Mouse (Mus musculus) intestine, embryonic 16.5 days (tissue): ENCODE data around the gene Adh5. TPM values are rescaled to one million over a fixed set of nuclear protein-coding genes. Genes with fewer than 3 reads are reported as not detected.

ENCODE experiments used
- ATAC-seq: fragments of 200-750 bp; cut with Nextera tagmentation; 2 replicates; pipeline ENCODE4 v1.8.0; 2017; ENCODE audit warnings: moderate TSS enrichment, moderate library complexity
- H3K27ac ChIP-seq: fragments of 300-500 bp; sonication (generic); 2 replicates; pipeline ENCODE4 v1.5.1; 2014; ENCODE audit warnings: mild to moderate bottlenecking, low read length
- H3K27me3 ChIP-seq: fragments of 300-500 bp; sonication (generic); replicated peaks from 2 replicates; pipeline ENCODE4 v1.6.1; 2014; ENCODE audit warnings: low read length, control low read depth, mixed read lengths; ENCODE audit not compliant: control insufficient read depth, insufficient read depth
- H3K36me3 ChIP-seq: fragments of 300-500 bp; sonication (generic); 2 replicates; pipeline ENCODE4 v1.6.1; 2014; ENCODE audit warnings: low read length, control low read depth; ENCODE audit not compliant: control insufficient read depth, insufficient read depth
- H3K4me1 ChIP-seq: fragments of 300-500 bp; sonication (generic); 2 replicates; pipeline ENCODE4 v1.6.1; 2014; ENCODE audit warnings: low read length, control low read depth, mixed read lengths; ENCODE audit not compliant: control insufficient read depth, insufficient read depth
- H3K4me2 ChIP-seq: fragments of 300-500 bp; sonication (generic); 2 replicates; pipeline ENCODE4 v1.6.1; 2014; ENCODE audit warnings: low read depth, low read length, control low read depth
- H3K4me3 ChIP-seq: fragments of 300-500 bp; sonication (generic); 2 replicates; pipeline ENCODE4 v1.5.1; 2014; ENCODE audit warnings: mild to moderate bottlenecking, low read length
- H3K9ac ChIP-seq: fragments of 300-500 bp; sonication (generic); 2 replicates; pipeline ENCODE4 v1.6.1; 2014; ENCODE audit warnings: low read depth, low read length
- H3K9me3 ChIP-seq: fragments of 300-500 bp; sonication (generic); 2 replicates; pipeline ENCODE4 v1.6.1; 2016; ENCODE audit warnings: low read length, control low read depth; ENCODE audit not compliant: control insufficient read depth
- WGBS: fragments of 180-500 bp; shearing (Covaris S2); extraction: QIAGEN DNeasy Blood & Tissue Kit; methylation state at CpG from one replicate; pipeline ENCODE4 v1.1.7; 2014; 5-methylcytosine and 5-hydroxymethylcytosine counted together
- polyA plus RNA-seq: library from polyadenylated mRNA; unstranded; fragments of >200 nt; fragmentation: Nextera tagmentation; extraction: Ambion mirVana; gene quantifications from 2 replicates; pipeline ENCODE4 v1.2.1, GENCODE M21; 2015

The Adh5 gene
- polyA plus RNA-seq, 1 experiment from 2014 or later = 233 TPM

DNA sequence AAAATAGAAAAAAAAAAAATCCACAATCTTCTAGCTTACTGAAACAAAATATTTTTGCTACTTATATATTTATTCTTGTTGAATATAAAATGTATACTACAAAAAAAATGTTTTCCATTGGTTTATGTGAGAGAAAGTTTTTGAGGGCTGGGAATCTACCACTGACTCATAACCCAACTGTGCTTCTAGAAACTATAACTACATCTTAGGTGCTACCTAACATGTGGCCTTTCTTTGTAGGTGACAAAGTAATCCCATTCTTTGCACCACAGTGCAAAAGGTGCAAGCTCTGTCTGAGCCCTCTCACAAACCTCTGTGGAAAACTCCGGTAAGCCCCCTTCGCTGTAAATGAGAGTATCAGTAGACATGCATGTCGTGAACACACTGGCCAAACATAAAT lies 22.5 kb upstream of the Adh5 start:
- H3K4me1 ChIP-seq = no peaks in the 10 kb centered on the region
- no peak overlapping the region for H3K4me2 ChIP-seq
- no peaks in the 10 kb centered on the region for H3K36me3 ChIP-seq
- no peak for ATAC-seq
- H3K4me3 ChIP-seq = no peak overlapping the region
- no peak overlapping the region for H3K9ac ChIP-seq
- 96% methylated on average over 3 of the region's 3 CpGs for WGBS
- no peak overlapping the region for H3K27ac ChIP-seq
- no peaks in the 10 kb centered on the region for H3K27me3 ChIP-seq
- H3K9me3 ChIP-seq = no peaks in the 10 kb centered on the region

GRCm38 (mm10) chr3:138423664-138424063 lies 19.2 kb upstream of the Adh5 start:
- H3K4me3 ChIP-seq = no peak overlapping the region

DNA sequence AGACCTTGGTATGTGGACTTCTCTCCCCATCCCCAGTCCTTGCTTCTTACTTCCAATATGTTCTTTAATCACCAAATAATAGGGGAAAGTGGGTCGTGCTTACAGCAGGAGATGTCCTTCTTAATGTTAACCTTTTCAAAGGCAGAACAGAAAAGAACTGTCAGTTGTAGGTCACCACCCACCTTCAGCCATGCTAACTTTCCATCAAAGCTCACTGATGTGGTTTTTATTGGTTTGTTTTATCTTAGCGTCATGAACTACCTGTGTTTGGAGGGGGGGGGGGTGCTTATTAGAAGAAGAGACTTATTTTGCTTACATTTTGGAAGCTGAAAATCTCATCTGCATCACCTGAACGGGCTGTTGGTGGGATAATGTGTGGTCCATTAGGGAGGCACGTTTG lies 18.6 kb upstream of the Adh5 start:
- Histone ChIP-seq H3K4me2 (no peak overlapping the region), H3K9ac (no peak overlapping the region), H3K27me3 (no peaks in the 10 kb centered on the region), H3K36me3 (no peaks in the 10 kb centered on the region), H3K4me1 (no peaks in the 10 kb centered on the region), H3K9me3 (no peaks in the 10 kb centered on the region), H3K4me3 (no peak overlapping the region), H3K27ac (no peak overlapping the region)
- 68% methylated on average over 4 of the region's 4 CpGs for WGBS
- no peak for ATAC-seq

More at GRCm38 (mm10) chr3:138423664-138424063, 19.2 kb upstream of the Adh5 start:
- Histone ChIP-seq H3K27ac (no peak overlapping the region), H3K4me1 (no peaks in the 10 kb centered on the region), H3K4me2 (no peak overlapping the region), H3K36me3 (no peaks in the 10 kb centered on the region), H3K27me3 (no peaks in the 10 kb centered on the region), H3K9me3 (no peaks in the 10 kb centered on the region), H3K9ac (no peak overlapping the region)
- no peak for ATAC-seq
- WGBS = 59% methylated on average over 2 of the region's 2 CpGs

DNA sequence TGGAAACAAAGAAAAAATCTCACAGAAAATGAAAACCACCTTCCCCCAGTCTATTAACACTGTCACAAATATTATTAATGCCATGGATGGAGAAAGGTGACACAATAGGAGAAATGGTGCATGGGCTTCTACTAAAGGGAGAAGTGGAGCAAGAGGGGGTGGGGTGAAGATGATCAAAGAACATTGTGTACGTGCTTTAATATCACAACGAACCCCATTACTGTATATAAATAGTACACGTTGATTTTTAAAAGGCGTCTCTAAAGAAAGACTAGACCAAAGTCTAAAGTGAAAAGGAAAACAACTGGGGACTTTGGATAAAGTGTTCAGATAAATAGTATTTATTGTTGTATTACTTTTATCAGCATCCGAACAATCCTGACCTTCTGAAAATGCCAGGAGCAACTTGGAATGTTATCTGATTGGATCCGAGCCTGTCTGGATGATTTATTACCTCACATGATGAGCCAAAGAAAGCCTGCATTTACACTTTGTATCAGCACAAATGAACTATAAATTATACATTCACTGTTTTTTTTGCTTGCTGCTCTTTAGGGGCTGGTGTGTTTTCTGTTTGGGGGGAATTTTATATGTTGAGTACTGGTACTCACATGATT lies 12.4 kb upstream of the Adh5 start:
- WGBS = 43% methylated on average over 6 of the region's 6 CpGs
- Histone ChIP-seq H3K9ac (no peak overlapping the region), H3K4me3 (no peak overlapping the region), H3K9me3 (no peaks in the 10 kb centered on the region), H3K27ac (no peak overlapping the region), H3K36me3 (no peaks in the 10 kb centered on the region), H3K4me2 (no peak overlapping the region), H3K27me3 (no peaks in the 10 kb centered on the region), H3K4me1 (no peaks in the 10 kb centered on the region; the same call in 1 of the 2 replicates)
- ATAC-seq = peak; percentile 79

DNA sequence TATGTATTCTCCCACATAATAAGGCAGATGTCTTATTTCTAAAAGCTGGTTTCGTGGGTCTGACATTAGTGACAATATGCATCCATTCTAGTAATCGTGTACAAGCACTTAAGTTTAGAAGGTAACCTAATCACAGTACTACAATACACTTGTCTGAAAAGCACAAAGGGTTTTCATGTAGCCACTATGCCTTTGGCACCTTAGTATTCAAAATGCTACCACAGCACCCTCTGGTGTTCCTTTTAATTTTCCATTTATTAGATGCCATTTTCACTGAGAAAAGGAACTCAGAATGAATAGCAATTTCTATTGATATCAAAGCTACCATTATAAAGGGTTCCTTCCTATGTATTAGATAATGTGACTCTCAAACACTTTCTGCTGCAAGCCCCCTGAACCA lies 11.1 kb upstream of the Adh5 start:
- H3K4me3 ChIP-seq = no peak overlapping the region
- no peak overlapping the region for H3K4me2 ChIP-seq
- no peaks in the 10 kb centered on the region; the same call in 1 of the 2 replicates for H3K4me1 ChIP-seq
- H3K27me3 ChIP-seq = no peaks in the 10 kb centered on the region
- no peak overlapping the region for H3K27ac ChIP-seq
- 67% methylated on average over 2 of the region's 2 CpGs for WGBS
- H3K36me3 ChIP-seq = no peaks in the 10 kb centered on the region
- H3K9me3 ChIP-seq = no peaks in the 10 kb centered on the region
- no peak overlapping the region for H3K9ac ChIP-seq
- no peak for ATAC-seq

DNA sequence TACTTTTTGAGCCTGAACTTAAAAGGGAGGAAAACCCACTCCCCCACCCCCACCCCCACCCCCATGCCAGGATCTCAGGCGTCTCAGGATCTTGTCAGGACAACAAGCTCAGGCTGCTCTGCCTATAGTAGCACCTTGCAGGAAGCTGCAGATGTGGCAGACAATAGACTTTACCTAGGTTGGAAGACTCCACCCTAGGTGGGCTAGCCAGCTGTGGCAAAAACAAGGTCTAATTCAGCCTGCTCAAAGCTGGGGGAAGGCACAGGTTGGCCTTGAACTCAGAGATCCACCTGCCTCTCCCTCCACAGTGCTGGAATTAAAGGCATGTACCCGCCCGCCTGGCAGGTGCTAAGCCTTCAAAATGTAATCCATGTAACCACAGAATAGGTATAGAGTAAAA lies 4.2 kb upstream of the Adh5 start:
- Histone ChIP-seq H3K9ac (no peak overlapping the region), H3K9me3 (no peaks in the 10 kb centered on the region), H3K27me3 (no peaks in the 10 kb centered on the region), H3K4me3 (no peak overlapping the region), H3K4me2 (no peak overlapping the region), H3K36me3 (no peaks in the 10 kb centered on the region), H3K27ac (no peak overlapping the region), H3K4me1 (no peaks in the 10 kb centered on the region; the same call in 1 of the 2 replicates)
- WGBS = 79% methylated on average over 3 of the region's 3 CpGs
- no peak for ATAC-seq

DNA sequence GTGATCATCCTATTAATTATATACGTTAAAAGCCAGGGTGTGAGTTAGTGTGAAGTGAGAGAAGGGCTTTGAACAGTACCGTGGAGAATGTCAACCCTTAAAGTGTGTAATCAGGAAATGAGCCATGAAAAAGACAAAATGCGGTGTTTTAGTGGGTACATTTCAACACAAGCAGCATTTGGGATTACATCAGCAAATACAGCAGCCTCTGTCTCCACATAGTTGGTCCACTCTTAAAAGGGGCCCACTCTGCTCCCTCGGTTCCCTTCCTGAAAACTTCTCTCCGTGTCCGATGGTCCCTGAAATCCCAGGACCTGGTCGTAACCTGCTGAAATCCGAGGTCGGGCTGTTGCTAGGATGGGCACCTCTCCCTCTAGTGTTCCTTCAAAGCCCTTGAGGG lies 690 bp upstream of the Adh5 start:
- ATAC-seq = peak; percentile 0; the same call in 1 of the 2 replicates
- H3K27me3 ChIP-seq = no peaks in the 10 kb centered on the region
- H3K36me3 ChIP-seq = no peaks in the 10 kb centered on the region
- peak overlapping the region; percentile 77 for H3K9ac ChIP-seq
- H3K4me2 ChIP-seq = peak overlapping the region; percentile 93
- H3K27ac ChIP-seq = peak overlapping the region; percentile 84
- peak overlapping the region; percentile 89 for H3K4me3 ChIP-seq
- WGBS = 2% methylated on average over 9 of the region's 9 CpGs
- no peaks in the 10 kb centered on the region for H3K9me3 ChIP-seq
- H3K4me1 ChIP-seq = peaks cover 4% of the 10 kb centered on the region; the same call in 1 of the 2 replicates

DNA sequence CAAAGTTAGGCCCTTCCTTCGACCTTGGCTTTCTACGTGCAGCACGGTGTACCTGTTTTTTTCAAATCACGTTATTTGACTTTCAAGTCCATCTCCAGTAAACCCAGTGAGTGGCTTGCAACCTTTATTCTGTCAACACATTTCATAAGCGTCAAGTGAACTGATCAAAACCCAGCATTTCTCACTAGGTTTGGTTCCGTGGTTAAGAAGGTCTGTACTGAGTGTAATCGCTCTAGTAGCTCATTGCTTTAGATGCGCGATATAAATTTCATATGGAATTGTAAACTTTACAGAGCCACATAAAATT lies 525 bp downstream of the Adh5 start:
- Histone ChIP-seq H3K4me1 (peaks cover 4% of the 10 kb centered on the region; the same call in 1 of the 2 replicates), H3K4me2 (peak overlapping the region; percentile 52), H3K27ac (peak overlapping the region; percentile 75; the same call in 1 of the 2 replicates), H3K36me3 (no peaks in the 10 kb centered on the region), H3K9me3 (no peaks in the 10 kb centered on the region), H3K4me3 (peak overlapping the region; percentile 89), H3K27me3 (no peaks in the 10 kb centered on the region), H3K9ac (peak overlapping the region; percentile 97)
- WGBS = 2% methylated on average over 9 of the region's 9 CpGs
- ATAC-seq = no peak

GRCm38 (mm10) chr3:138448077-138448860 lies 5.4 kb downstream of the Adh5 start:
- Histone ChIP-seq H3K27me3 (no peaks in the 10 kb centered on the region), H3K4me3 (no peak overlapping the region), H3K27ac (no peak overlapping the region), H3K36me3 (peaks cover 8% of the 10 kb centered on the region), H3K4me1 (peaks cover 4% of the 10 kb centered on the region; the same call in 1 of the 2 replicates), H3K4me2 (no peak overlapping the region), H3K9me3 (no peaks in the 10 kb centered on the region), H3K9ac (no peak overlapping the region)
- 75% methylated on average over 12 of the region's 12 CpGs for WGBS
- peak; percentile 47; the same call in 1 of the 2 replicates for ATAC-seq
